Mouse (Mus musculus) CH12.LX (cell line): Measurements from ENCODE around the gene Apba2. TPM values are rescaled to one million over a fixed set of nuclear protein-coding genes. Genes with fewer than 3 reads are reported as not detected.

Source experiments
- DNase-seq: peaks from one replicate; pipeline ENCODE4 v3.0.0-alpha.2; 2013; ENCODE audit errors: extremely low read depth
- H3K27ac ChIP-seq: 2 replicates; pipeline ENCODE4 v1.5.1; 2012; ENCODE audit warnings: low read depth, mild to moderate bottlenecking, control low read depth, moderate library complexity; ENCODE audit not compliant: insufficient read depth
- H3K27me3 ChIP-seq: replicated peaks from 2 replicates; pipeline ENCODE3; 2012; ENCODE audit warnings: inconsistent platforms
- H3K36me3 ChIP-seq, 2 experiments: replicated peaks in 1 of 2; 2 replicates each; pipeline versions ENCODE3 to v1.6.1; 2012; ENCODE audit warnings: inconsistent platforms in 1 of 2, low read length in 1 of 2, mild to moderate bottlenecking in 1 of 2, mixed read lengths in 1 of 2, moderate library complexity in 1 of 2; ENCODE audit not compliant: control insufficient read depth in 1 of 2, insufficient read depth in 1 of 2
- H3K4me1 ChIP-seq, 2 experiments: 2 replicates each; pipeline ENCODE4 v1.6.1; 2012; ENCODE audit warnings: inconsistent platforms in 1 of 2, moderate library complexity in 1 of 2; ENCODE audit not compliant: insufficient read depth in 2 of 2, control insufficient read depth in 1 of 2
- H3K4me2 ChIP-seq: 2 replicates; pipeline ENCODE4 v1.6.1; 2012; ENCODE audit warnings: low read depth, mild to moderate bottlenecking, control low read depth; ENCODE audit not compliant: poor library complexity, insufficient read depth, severe bottlenecking
- H3K4me3 ChIP-seq, 3 experiments: fragments of 150-350 bp in 1 of 3; sonication (generic) in 1 of 3; replicated peaks in 1 of 3; 2 replicates each; pipeline versions ENCODE3 to v1.5.1; 2011 to 2012; ENCODE audit warnings: low read depth in 2 of 3, low read length in 2 of 3, mild to moderate bottlenecking in 2 of 3, moderate library complexity in 2 of 3, control low read depth in 1 of 3, improper control_type of control experiment in 1 of 3, inconsistent platforms in 1 of 3, mixed read lengths in 1 of 3; ENCODE audit not compliant: poor library complexity in 1 of 3
- H3K79me2 ChIP-seq: replicated peaks from 2 replicates; pipeline ENCODE4 v1.6.1; 2012; ENCODE audit warnings: mild to moderate bottlenecking, moderate library complexity; ENCODE audit not compliant: control insufficient read depth, poor library complexity, insufficient read depth, severe bottlenecking; ENCODE audit errors: extremely low read depth
- H3K9ac ChIP-seq: 2 replicates; pipeline ENCODE4 v1.6.1; 2012; ENCODE audit warnings: low read depth, mild to moderate bottlenecking, control low read depth, moderate library complexity; ENCODE audit not compliant: insufficient read depth
- H3K9me3 ChIP-seq: replicated peaks from 2 replicates; pipeline ENCODE3; 2012; ENCODE audit warnings: low read length, inconsistent platforms, mixed read lengths
- BHLHE40 ChIP-seq: IDR thresholded peaks from 2 replicates; pipeline ENCODE4 v1.6.1; 2011; ENCODE audit warnings: mild to moderate bottlenecking, low read depth, low read length, improper control_type of control experiment
- CHD1 ChIP-seq: IDR thresholded peaks from 2 replicates; pipeline ENCODE4 v1.6.1; 2012; ENCODE audit warnings: low read depth, low read length, improper control_type of control experiment, inconsistent platforms
- CHD2 ChIP-seq: IDR thresholded peaks from 2 replicates; pipeline ENCODE4 v1.6.1; 2011; ENCODE audit warnings: low read length, improper control_type of control experiment
- E2F4 ChIP-seq: IDR thresholded peaks from 2 replicates; pipeline ENCODE4 v1.6.1; 2011; ENCODE audit warnings: low read depth, low read length, improper control_type of control experiment; ENCODE audit not compliant: insufficient replicate concordance
- EP300 ChIP-seq: IDR thresholded peaks from 2 replicates; pipeline ENCODE4 v1.6.1; 2011; ENCODE audit warnings: low read length, improper control_type of control experiment
- ETS1 ChIP-seq: conservative IDR thresholded peaks from 2 replicates; pipeline ENCODE4 v1.6.1; 2012; ENCODE audit warnings: low read depth, mild to moderate bottlenecking, inconsistent platforms, low read length, improper control_type of control experiment, moderate library complexity
- GABPA ChIP-seq: IDR thresholded peaks from 2 replicates; pipeline ENCODE4 v1.6.1; 2012; ENCODE audit warnings: low read depth, low read length, improper control_type of control experiment, inconsistent platforms; ENCODE audit not compliant: insufficient replicate concordance
- JUND ChIP-seq: conservative IDR thresholded peaks from 2 replicates; pipeline ENCODE4 v1.6.1; 2011; ENCODE audit warnings: low read depth, low read length, improper control_type of control experiment
- KAT2A ChIP-seq: IDR thresholded peaks from 2 replicates; pipeline ENCODE4 v1.6.1; 2012; ENCODE audit warnings: low read length, improper control_type of control experiment, inconsistent platforms; ENCODE audit not compliant: insufficient replicate concordance
- MAFK ChIP-seq: IDR thresholded peaks from 2 replicates; pipeline ENCODE4 v1.6.1; 2011; ENCODE audit warnings: low read length, improper control_type of control experiment; ENCODE audit not compliant: insufficient replicate concordance
- MAX ChIP-seq: IDR thresholded peaks from 2 replicates; pipeline ENCODE4 v1.6.1; 2011; ENCODE audit warnings: low read length, improper control_type of control experiment
- MAZ ChIP-seq: IDR thresholded peaks from 2 replicates; pipeline ENCODE4 v1.6.1; 2012; ENCODE audit warnings: low read depth, mild to moderate bottlenecking, inconsistent platforms, low read length, improper control_type of control experiment, moderate library complexity
- MXI1 ChIP-seq: IDR thresholded peaks from 2 replicates; pipeline ENCODE4 v1.6.1; 2011; ENCODE audit warnings: mild to moderate bottlenecking, low read depth, low read length, improper control_type of control experiment
- MYC ChIP-seq: IDR thresholded peaks from 2 replicates; pipeline ENCODE4 v1.6.1; 2011; ENCODE audit warnings: low read depth, mild to moderate bottlenecking, improper control_type of control experiment, low read length
- NELFE ChIP-seq: IDR thresholded peaks from 2 replicates; pipeline ENCODE4 v1.6.1; 2011; ENCODE audit warnings: low read depth, low read length, improper control_type of control experiment
- NRF1 ChIP-seq: IDR thresholded peaks from 2 replicates; pipeline ENCODE4 v1.6.1; 2014; ENCODE audit warnings: low read depth, mild to moderate bottlenecking, inconsistent platforms, low read length, improper control_type of control experiment, moderate library complexity
- TBP ChIP-seq: conservative IDR thresholded peaks from 2 replicates; pipeline ENCODE4 v1.6.1; 2011; ENCODE audit warnings: low read depth, low read length, improper control_type of control experiment
- ZKSCAN1 ChIP-seq: IDR thresholded peaks from 2 replicates; pipeline ENCODE4 v1.6.1; 2012; ENCODE audit warnings: low read depth, inconsistent platforms, low read length, improper control_type of control experiment, borderline replicate concordance
- dilution Hi-C: fragments of 300-500 bp; cut with MboI; formaldehyde crosslinking; loops from 2 replicates; pipeline ENCODE4 v1.14.3; 2020; ENCODE audit warnings: low sequenced_read_pairs; ENCODE audit not compliant: extremely low pct_unique_long_range_greater_than_20kb, extremely low pct_ligation_motif_present
- in situ Hi-C: fragments of 300-500 bp; cut with MboI; formaldehyde crosslinking; loops from 3 replicates; pipeline ENCODE4 v1.14.3; 2019; ENCODE audit warnings: low sequenced_read_pairs, low pct_ligation_motif_present, low pct_unique_long_range_greater_than_20kb, mixed read lengths
- polyA plus RNA-seq: library from polyadenylated mRNA; unstranded; fragments of >175 nt; gene quantifications from 2 replicates; pipeline ENCODE4 v1.2.1, GENCODE M21; 2012; ENCODE audit warnings: low read depth; ENCODE audit not compliant: insufficient read length
- total RNA-seq, 2 experiments: library from RNA; depleted of rRNA; stranded (reverse); fragments of 300-350 nt in 1 of 2; fragments of >200 nt in 1 of 2; gene quantifications; 2 replicates each; pipeline ENCODE4 v1.2.3; 2012 to 2014

The Apba2 gene
- total and polyA plus RNA-seq, 3 experiments: 0.19 TPM; not detected in 2

- H3K9ac ChIP-seq: no peak overlapping the region
- no peak overlapping the region for H3K27ac ChIP-seq
- H3K9me3 ChIP-seq: no peaks in the 10 kb centered on the region
- H3K4me1 ChIP-seq: peaks cover 0 to 3% of the 10 kb centered on the region in 2 experiments; a peak in 2 of 4 replicates
- TF ChIP-seq MXI1 (no peak), E2F4 (no peak), CHD2 (no peak), BHLHE40 (no peak), GABPA (no peak), EP300 (no peak), MAX (no peak)
- TF ChIP-seq, all 38 proteins: peak for 0
- Histone ChIP-seq H3K79me2 (no peaks in the 10 kb centered on the region), H3K27me3 (peaks cover 2% of the 10 kb centered on the region), H3K4me3 (no peak overlapping the region), H3K4me2 (no peak overlapping the region), H3K36me3 (no peaks in the 10 kb centered on the region)
- dilution Hi-C loops: no loop called here
- in situ Hi-C loops: no loop called here
- DNase-seq: no peak
These were observed 161.0 kb downstream of the Apba2 start for GRCm38 (mm10) chr7:64662506-64662905.

- no peak overlapping the region for H3K9ac ChIP-seq
- in situ Hi-C loops: no loop called here
- no peak for TF ChIP-seq MYC
- no peak for TF ChIP-seq BHLHE40
- TF ChIP-seq NELFE: no peak
- TF ChIP-seq MAFK: no peak
- TF ChIP-seq EP300: no peak
- TF ChIP-seq CHD1: no peak
- TF ChIP-seq CHD2: no peak
- TF ChIP-seq NRF1: no peak
- TF ChIP-seq ETS1: no peak
- TF ChIP-seq KAT2A: no peak
- TF ChIP-seq MAZ: no peak
- TF ChIP-seq ZKSCAN1: no peak
- TF ChIP-seq TBP: no peak
- no peak for TF ChIP-seq JUND
- no peak overlapping the region for H3K4me3 ChIP-seq
- H3K4me1 ChIP-seq: no peaks in the 10 kb centered on the region; a peak in 1 of 4 replicates
- no peaks in the 10 kb centered on the region for H3K36me3 ChIP-seq
- H3K9me3 ChIP-seq: no peaks in the 10 kb centered on the region
- no peak for DNase-seq
- dilution Hi-C loops: no loop called here
- H3K27ac ChIP-seq: no peak overlapping the region
- H3K27me3 ChIP-seq: peaks cover 3% of the 10 kb centered on the region
- no peaks in the 10 kb centered on the region for H3K79me2 ChIP-seq
- H3K4me2 ChIP-seq: no peak overlapping the region
These were observed 162.1 kb downstream of the Apba2 start for GRCm38 (mm10) chr7:64663600-64663999.
